Mouse (Mus musculus) CH12.LX (cell line): ENCODE measurements at regions not wholly inside any gene's neighbourhood (a gene's known extent, or its start where the extent isn't known, plus 50 kb on each side); places are given as distances from the start of the nearest gene placed in this dataset.

Experiments
- DNase-seq: peaks from one replicate; pipeline ENCODE4 v3.0.0-alpha.2; 2013; ENCODE audit errors: extremely low read depth
- H3K27ac ChIP-seq: 2 replicates; pipeline ENCODE4 v1.5.1; 2012; ENCODE audit warnings: low read depth, mild to moderate bottlenecking, control low read depth, moderate library complexity; ENCODE audit not compliant: insufficient read depth
- H3K27me3 ChIP-seq: replicated peaks from 2 replicates; pipeline ENCODE3; 2012; ENCODE audit warnings: inconsistent platforms
- H3K36me3 ChIP-seq, 2 experiments: replicated peaks in 1 of 2; 2 replicates each; pipeline versions ENCODE3 to v1.6.1; 2012; ENCODE audit warnings: inconsistent platforms in 1 of 2, low read length in 1 of 2, mild to moderate bottlenecking in 1 of 2, mixed read lengths in 1 of 2, moderate library complexity in 1 of 2; ENCODE audit not compliant: control insufficient read depth in 1 of 2, insufficient read depth in 1 of 2
- H3K4me1 ChIP-seq, 2 experiments: 2 replicates each; pipeline ENCODE4 v1.6.1; 2012; ENCODE audit warnings: inconsistent platforms in 1 of 2, moderate library complexity in 1 of 2; ENCODE audit not compliant: insufficient read depth in 2 of 2, control insufficient read depth in 1 of 2
- H3K4me2 ChIP-seq: 2 replicates; pipeline ENCODE4 v1.6.1; 2012; ENCODE audit warnings: low read depth, mild to moderate bottlenecking, control low read depth; ENCODE audit not compliant: poor library complexity, insufficient read depth, severe bottlenecking
- H3K4me3 ChIP-seq, 3 experiments: fragments of 150-350 bp in 1 of 3; sonication (generic) in 1 of 3; replicated peaks in 1 of 3; 2 replicates each; pipeline versions ENCODE3 to v1.5.1; 2011 to 2012; ENCODE audit warnings: low read depth in 2 of 3, low read length in 2 of 3, mild to moderate bottlenecking in 2 of 3, moderate library complexity in 2 of 3, control low read depth in 1 of 3, improper control_type of control experiment in 1 of 3, inconsistent platforms in 1 of 3, mixed read lengths in 1 of 3; ENCODE audit not compliant: poor library complexity in 1 of 3
- H3K79me2 ChIP-seq: replicated peaks from 2 replicates; pipeline ENCODE4 v1.6.1; 2012; ENCODE audit warnings: mild to moderate bottlenecking, moderate library complexity; ENCODE audit not compliant: control insufficient read depth, poor library complexity, insufficient read depth, severe bottlenecking; ENCODE audit errors: extremely low read depth
- H3K9ac ChIP-seq: 2 replicates; pipeline ENCODE4 v1.6.1; 2012; ENCODE audit warnings: low read depth, mild to moderate bottlenecking, control low read depth, moderate library complexity; ENCODE audit not compliant: insufficient read depth
- H3K9me3 ChIP-seq: replicated peaks from 2 replicates; pipeline ENCODE3; 2012; ENCODE audit warnings: low read length, inconsistent platforms, mixed read lengths
- BHLHE40 ChIP-seq: IDR thresholded peaks from 2 replicates; pipeline ENCODE4 v1.6.1; 2011; ENCODE audit warnings: mild to moderate bottlenecking, low read depth, low read length, improper control_type of control experiment
- CHD1 ChIP-seq: IDR thresholded peaks from 2 replicates; pipeline ENCODE4 v1.6.1; 2012; ENCODE audit warnings: low read depth, low read length, improper control_type of control experiment, inconsistent platforms
- CTCF ChIP-seq, 2 experiments: IDR thresholded peaks in 1 of 2; conservative IDR thresholded peaks in 1 of 2; 2 replicates each; pipeline ENCODE4 v1.5.1; 2011 to 2012; ENCODE audit warnings: low read depth in 2 of 2, low read length in 2 of 2, improper control_type of control experiment in 1 of 2, inconsistent platforms in 1 of 2, mild to moderate bottlenecking in 1 of 2, moderate library complexity in 1 of 2
- ETS1 ChIP-seq: conservative IDR thresholded peaks from 2 replicates; pipeline ENCODE4 v1.6.1; 2012; ENCODE audit warnings: low read depth, mild to moderate bottlenecking, inconsistent platforms, low read length, improper control_type of control experiment, moderate library complexity
- IRF4 ChIP-seq: IDR thresholded peaks from 2 replicates; pipeline ENCODE4 v1.6.1; 2014; ENCODE audit warnings: low read depth, mild to moderate bottlenecking, inconsistent platforms, low read length, improper control_type of control experiment
- JUND ChIP-seq: conservative IDR thresholded peaks from 2 replicates; pipeline ENCODE4 v1.6.1; 2011; ENCODE audit warnings: low read depth, low read length, improper control_type of control experiment
- KAT2A ChIP-seq: IDR thresholded peaks from 2 replicates; pipeline ENCODE4 v1.6.1; 2012; ENCODE audit warnings: low read length, improper control_type of control experiment, inconsistent platforms; ENCODE audit not compliant: insufficient replicate concordance
- MEF2A ChIP-seq: IDR thresholded peaks from 2 replicates; pipeline ENCODE4 v1.6.1; 2014; ENCODE audit warnings: low read depth, mild to moderate bottlenecking, inconsistent platforms, low read length, improper control_type of control experiment, borderline replicate concordance
- MXI1 ChIP-seq: IDR thresholded peaks from 2 replicates; pipeline ENCODE4 v1.6.1; 2011; ENCODE audit warnings: mild to moderate bottlenecking, low read depth, low read length, improper control_type of control experiment
- MYC ChIP-seq: IDR thresholded peaks from 2 replicates; pipeline ENCODE4 v1.6.1; 2011; ENCODE audit warnings: low read depth, mild to moderate bottlenecking, improper control_type of control experiment, low read length
- NELFE ChIP-seq: IDR thresholded peaks from 2 replicates; pipeline ENCODE4 v1.6.1; 2011; ENCODE audit warnings: low read depth, low read length, improper control_type of control experiment
- NRF1 ChIP-seq: IDR thresholded peaks from 2 replicates; pipeline ENCODE4 v1.6.1; 2014; ENCODE audit warnings: low read depth, mild to moderate bottlenecking, inconsistent platforms, low read length, improper control_type of control experiment, moderate library complexity
- PAX5 ChIP-seq: IDR thresholded peaks from 2 replicates; pipeline ENCODE4 v1.6.1; 2012; ENCODE audit warnings: low read length, inconsistent platforms, mixed read lengths
- POLR2AphosphoS2 ChIP-seq: IDR thresholded peaks from 2 replicates; pipeline ENCODE4 v1.6.1; 2011; ENCODE audit warnings: low read depth, low read length, improper control_type of control experiment
- RAD21 ChIP-seq: IDR thresholded peaks from 2 replicates; pipeline ENCODE4 v1.6.1; 2011; ENCODE audit warnings: low read depth, mild to moderate bottlenecking, low read length, improper control_type of control experiment, moderate library complexity
- RCOR1 ChIP-seq: conservative IDR thresholded peaks from 2 replicates; pipeline ENCODE4 v1.6.1; 2012; ENCODE audit warnings: low read depth, mild to moderate bottlenecking, inconsistent platforms, low read length, improper control_type of control experiment
- SIN3A ChIP-seq: IDR thresholded peaks from 2 replicates; pipeline ENCODE4 v1.6.1; 2012; ENCODE audit warnings: low read length, improper control_type of control experiment, inconsistent platforms
- UBTF ChIP-seq: IDR thresholded peaks from 2 replicates; pipeline ENCODE4 v1.6.1; 2012; ENCODE audit warnings: low read depth, mild to moderate bottlenecking, inconsistent platforms, low read length, improper control_type of control experiment, moderate library complexity
- ZKSCAN1 ChIP-seq: IDR thresholded peaks from 2 replicates; pipeline ENCODE4 v1.6.1; 2012; ENCODE audit warnings: low read depth, inconsistent platforms, low read length, improper control_type of control experiment, borderline replicate concordance
- ZMIZ1 ChIP-seq: IDR thresholded peaks from 2 replicates; pipeline ENCODE4 v1.6.1; 2012; ENCODE audit warnings: low read depth, mild to moderate bottlenecking, inconsistent platforms, low read length, improper control_type of control experiment
- ZNF384 ChIP-seq: IDR thresholded peaks from 2 replicates; pipeline ENCODE4 v1.6.1; 2012; ENCODE audit warnings: low read depth, low read length, improper control_type of control experiment, inconsistent platforms
- dilution Hi-C: fragments of 300-500 bp; cut with MboI; formaldehyde crosslinking; loops from 2 replicates; pipeline ENCODE4 v1.14.3; 2020; ENCODE audit warnings: low sequenced_read_pairs; ENCODE audit not compliant: extremely low pct_unique_long_range_greater_than_20kb, extremely low pct_ligation_motif_present
- in situ Hi-C: fragments of 300-500 bp; cut with MboI; formaldehyde crosslinking; loops from 3 replicates; pipeline ENCODE4 v1.14.3; 2019; ENCODE audit warnings: low sequenced_read_pairs, low pct_ligation_motif_present, low pct_unique_long_range_greater_than_20kb, mixed read lengths

DNA sequence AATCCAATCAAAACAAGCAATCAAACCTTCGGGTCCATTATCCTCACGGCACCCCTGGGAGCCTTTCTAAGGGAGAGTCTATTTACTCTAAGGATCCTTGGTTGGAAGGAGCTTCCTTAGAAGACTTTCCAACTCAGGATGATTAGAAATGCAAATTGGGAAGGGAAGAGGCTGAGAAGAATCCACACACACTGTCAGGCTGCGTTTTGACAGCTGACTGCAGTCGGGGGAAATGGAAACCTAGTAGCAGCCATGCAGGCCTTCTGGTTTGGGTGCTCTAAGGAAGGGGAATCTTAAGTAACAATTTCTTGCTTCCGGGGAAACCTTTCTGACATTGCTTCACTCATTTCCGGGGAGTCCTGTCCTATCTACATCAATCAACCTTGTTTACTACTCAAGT lies 139.6 kb upstream of the Cttnbp2 start:
- H3K4me3 ChIP-seq = no peak overlapping the region
- DNase-seq = no peak
- no peaks in the 10 kb centered on the region for H3K36me3 ChIP-seq
- H3K9me3 ChIP-seq = no peaks in the 10 kb centered on the region
- no peak overlapping the region for H3K4me2 ChIP-seq
- H3K27me3 ChIP-seq = no peaks in the 10 kb centered on the region
- H3K9ac ChIP-seq = no peak overlapping the region
- H3K27ac ChIP-seq = no peak overlapping the region
- in situ Hi-C loops (no loop called here), dilution Hi-C loops (no loop called here)
- peaks cover 3 to 39% of the 10 kb centered on the region in 2 experiments; a peak in 3 of 4 replicates for H3K4me1 ChIP-seq
- no peak for TF ChIP-seq RCOR1
- TF ChIP-seq ZNF384 = no peak
- no peak for TF ChIP-seq NRF1
- no peak for TF ChIP-seq CHD1
- no peak for TF ChIP-seq SIN3A
- no peak for TF ChIP-seq MXI1
- no peak for TF ChIP-seq ZMIZ1
- TF ChIP-seq PAX5 = no peak
- TF ChIP-seq MEF2A = no peak
- no peak for TF ChIP-seq IRF4
- no peak for TF ChIP-seq KAT2A
- no peak for TF ChIP-seq RAD21
- no peak for TF ChIP-seq ZKSCAN1
- no peak for TF ChIP-seq UBTF
- TF ChIP-seq MYC = no peak
- no peak for TF ChIP-seq CTCF (conservative IDR thresholded peaks at IDR 0.05 in 1 of 2, IDR thresholded peaks at IDR 0.05 in 1 of 2; ENCODE audit: low read depth in 2 of 2, low read length in 2 of 2)
- TF ChIP-seq JUND = no peak
- H3K79me2 ChIP-seq = no peaks in the 10 kb centered on the region

GRCm38 (mm10) chr6:18656202-18656601 lies 141.6 kb upstream of the Cttnbp2 start:
- no peaks in the 10 kb centered on the region for H3K79me2 ChIP-seq
- in situ Hi-C loops (no loop called here), dilution Hi-C loops (no loop called here)
- H3K27me3 ChIP-seq = no peaks in the 10 kb centered on the region
- peaks cover 3 to 39% of the 10 kb centered on the region in 2 experiments; a peak in 3 of 4 replicates for H3K4me1 ChIP-seq
- H3K9ac ChIP-seq = no peak overlapping the region
- H3K9me3 ChIP-seq = no peaks in the 10 kb centered on the region
- no peak overlapping the region for H3K4me2 ChIP-seq
- H3K4me3 ChIP-seq = no peak overlapping the region
- no peak overlapping the region for H3K27ac ChIP-seq
- TF ChIP-seq IRF4 = no peak
- TF ChIP-seq BHLHE40 = no peak
- TF ChIP-seq KAT2A = no peak
- no peak for TF ChIP-seq ZMIZ1
- TF ChIP-seq POLR2AphosphoS2 = no peak
- TF ChIP-seq NELFE = no peak
- TF ChIP-seq CHD1 = no peak
- TF ChIP-seq MXI1 = no peak
- no peak for TF ChIP-seq ETS1
- TF ChIP-seq, all 38 proteins: peak for 0
- DNase-seq = no peak
- no peaks in the 10 kb centered on the region for H3K36me3 ChIP-seq
